Mouse (Mus musculus) thymus, postnatal 10 days (tissue): ENCODE results near the gene Cox14.
"Not testable (repeated sequence)": the region's sequence is repeated elsewhere in the genome, so short reads cannot be mapped to it uniquely, and the experiment has no call there.

ENCODE experiments used
- DNase-seq, 2 experiments: peaks; one replicate each; pipeline ENCODE4 v3.0.0; 2021; ENCODE audit warnings: low spot score in 2 of 2

Gene Cox14

DNA sequence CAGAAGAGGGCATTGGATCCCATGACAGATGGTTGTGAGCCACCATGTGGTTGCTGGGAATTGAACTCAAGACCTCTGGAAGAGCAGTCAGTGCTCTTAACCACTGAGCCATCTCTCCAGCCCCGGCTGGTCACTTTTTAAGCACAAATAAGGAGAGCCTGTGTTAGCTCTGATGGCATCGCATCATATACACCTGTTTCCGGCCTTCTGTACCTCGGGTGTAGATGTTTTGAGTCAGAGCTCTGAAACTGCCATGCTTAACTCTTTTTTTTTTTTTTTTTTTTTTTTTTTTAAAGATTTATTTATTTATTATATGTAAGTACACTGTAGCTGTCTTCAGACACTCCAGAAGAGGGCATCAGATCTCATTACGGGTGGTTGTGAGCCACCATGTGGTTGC lies 1.6 kb downstream of the Cox14 start:
- not testable (repeated sequence) for DNase-seq

DNA sequence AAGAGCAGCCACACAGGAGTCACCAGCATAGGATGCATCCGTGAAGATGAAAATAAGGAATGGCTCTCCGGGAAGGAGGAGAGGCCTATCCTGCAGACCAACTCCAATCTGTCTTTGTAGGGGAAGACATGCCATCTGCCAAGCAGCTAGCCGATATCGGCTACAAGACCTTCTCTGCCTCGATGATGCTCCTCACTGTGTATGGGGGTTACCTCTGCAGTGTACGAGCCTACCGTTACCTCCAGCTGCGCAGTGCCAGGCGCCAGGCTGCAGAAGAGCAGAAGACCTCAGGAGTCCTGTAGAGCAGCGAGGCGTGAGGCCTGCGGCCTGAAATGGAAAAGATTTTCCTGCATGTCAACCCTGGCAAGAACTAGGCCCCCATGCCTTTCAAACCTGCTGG lies 2.1 kb downstream of the Cox14 start:
- DNase-seq, result no peak

- DNase-seq, result no peak
These were observed 2.8 kb downstream of the Cox14 start for GRCm38 (mm10) chr15:99728211-99728610.

DNA sequence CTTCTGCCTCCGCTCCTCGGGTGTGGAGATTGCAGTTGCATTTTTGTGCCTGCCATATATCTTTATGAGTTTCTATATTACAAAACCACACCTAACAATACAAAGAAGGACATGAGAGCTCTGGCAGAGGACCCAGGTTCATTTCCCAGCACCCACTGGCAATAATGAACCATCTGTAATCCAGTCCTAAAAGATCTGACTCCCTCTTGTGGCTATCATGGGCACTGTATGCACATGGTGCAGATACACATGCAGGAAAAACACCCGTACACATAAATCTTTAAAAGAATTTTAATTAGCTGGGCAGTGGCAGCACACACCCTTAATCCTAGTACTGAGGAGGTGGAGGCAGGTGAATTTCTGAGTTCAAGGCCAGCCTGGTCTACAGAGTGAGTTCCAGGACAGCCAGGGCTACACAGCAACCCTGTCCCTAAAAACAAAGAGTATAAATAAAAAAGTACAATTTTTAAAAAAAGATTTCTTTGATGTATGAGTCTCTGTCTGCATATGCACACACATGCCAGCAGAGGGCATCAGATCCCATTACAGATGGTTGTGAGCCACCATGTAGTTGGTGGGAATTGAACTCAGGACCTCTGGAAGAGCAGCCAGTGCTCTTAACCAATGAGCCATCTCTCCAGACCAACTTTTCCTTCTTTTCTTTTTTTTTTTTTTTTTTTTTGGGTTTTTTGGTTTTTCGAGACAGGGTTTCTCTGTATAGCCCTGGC lies 3.8 kb downstream of the Cox14 start:
- DNase-seq, result no peak

DNA sequence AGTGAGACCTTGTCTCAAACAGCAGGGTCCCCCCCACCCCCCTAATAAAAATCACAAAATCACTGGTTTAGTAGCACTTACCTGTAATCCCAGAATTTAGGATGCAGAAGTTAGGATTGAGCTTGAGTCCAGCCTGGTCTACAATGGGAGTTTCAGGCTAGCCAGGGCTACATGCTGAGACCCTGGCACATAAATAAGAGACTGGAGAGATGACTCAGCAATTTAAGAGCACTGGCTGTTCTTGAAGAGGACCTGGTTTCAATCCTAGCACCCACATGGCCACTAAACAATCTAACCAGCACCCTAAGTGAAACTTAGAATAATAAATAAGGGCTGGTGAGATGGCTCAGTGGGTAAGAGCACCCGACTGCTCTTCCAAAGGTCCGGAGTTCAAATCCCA lies 5.7 kb downstream of the Cox14 start:
- no peak for DNase-seq

- DNase-seq, result no peak
These were observed 6.3 kb downstream of the Cox14 start for GRCm38 (mm10) chr15:99731678-99732077.

GRCm38 (mm10) chr15:99733186-99733585 lies 7.8 kb downstream of the Cox14 start:
- no peak for DNase-seq

DNA sequence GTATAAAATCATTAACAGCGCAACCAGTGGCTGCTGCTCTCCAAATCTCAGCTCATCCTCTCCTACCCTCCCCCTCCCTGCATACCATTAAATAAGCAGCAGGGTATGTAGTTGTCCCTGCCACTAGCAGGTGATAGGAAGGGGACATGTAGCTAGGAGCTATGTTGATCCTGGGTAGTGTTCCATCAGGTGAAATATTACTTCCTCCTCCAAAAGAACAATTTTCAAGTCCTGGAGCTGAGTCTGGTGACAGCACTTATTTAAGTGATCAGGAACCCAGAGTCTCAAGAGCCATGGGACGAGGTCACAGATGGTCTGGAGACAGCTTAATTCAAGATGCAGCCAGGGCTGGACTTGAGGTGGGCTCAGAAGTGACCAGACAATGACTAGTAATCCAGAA lies 10.2 kb downstream of the Cox14 start:
- DNase-seq, result peak; percentile 100

- no peak for DNase-seq
These were observed 11.3 kb downstream of the Cox14 start for GRCm38 (mm10) chr15:99736675-99737074.

DNA sequence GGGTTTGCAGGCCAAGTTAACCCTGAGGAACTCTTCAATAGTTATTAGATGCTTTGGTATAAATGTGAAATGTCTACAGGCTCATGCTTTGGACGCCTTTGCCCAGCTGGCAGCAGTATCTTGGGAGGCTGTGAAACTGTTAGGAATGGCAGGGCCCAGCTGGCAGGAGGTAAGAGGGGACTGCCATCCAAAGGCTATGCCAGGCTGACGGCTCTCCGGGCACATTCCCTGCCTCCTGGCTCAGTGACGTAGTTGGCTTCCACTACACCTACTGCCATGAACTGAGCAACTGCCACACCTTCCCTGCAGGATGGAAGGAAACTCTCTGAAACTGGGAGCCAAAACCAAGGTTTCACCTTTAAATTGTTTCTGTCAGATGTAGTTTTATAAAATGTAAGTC lies 14.8 kb downstream of the Cox14 start:
- DNase-seq, result no peak

- DNase-seq, result no peak
These were observed 28.8 kb downstream of the Cox14 start for GRCm38 (mm10) chr15:99754204-99754603.

DNA sequence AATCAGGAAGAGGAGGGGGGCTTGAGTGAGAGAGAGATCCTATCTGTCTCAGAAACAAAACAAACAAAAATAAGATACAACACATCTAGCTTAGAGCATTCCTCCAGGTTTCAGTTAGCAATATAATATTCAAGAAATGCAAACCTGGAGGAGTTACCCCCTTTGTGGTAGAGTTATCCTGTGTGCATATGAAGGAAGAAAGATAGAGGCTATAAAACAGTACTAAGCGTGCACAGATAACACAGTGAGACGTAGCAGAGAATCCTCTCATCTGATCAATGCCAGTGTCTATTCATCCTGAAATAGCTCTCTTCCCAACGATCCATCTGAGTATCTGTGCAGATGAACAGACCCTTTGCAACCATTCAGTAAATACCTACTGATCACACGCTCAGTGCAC lies 42.0 kb downstream of the Cox14 start:
- no peak for DNase-seq

- no peak for DNase-seq
These were observed 43.3 kb downstream of the Cox14 start for GRCm38 (mm10) chr15:99768761-99769160.

GRCm38 (mm10) chr15:99771004-99771500 lies 45.6 kb downstream of the Cox14 start:
- DNase-seq, result no peak

GRCm38 (mm10) chr15:99771601-99772276 lies 46.3 kb downstream of the Cox14 start:
- DNase-seq, result peak in 1 of 2 experiments; percentile 61

DNA sequence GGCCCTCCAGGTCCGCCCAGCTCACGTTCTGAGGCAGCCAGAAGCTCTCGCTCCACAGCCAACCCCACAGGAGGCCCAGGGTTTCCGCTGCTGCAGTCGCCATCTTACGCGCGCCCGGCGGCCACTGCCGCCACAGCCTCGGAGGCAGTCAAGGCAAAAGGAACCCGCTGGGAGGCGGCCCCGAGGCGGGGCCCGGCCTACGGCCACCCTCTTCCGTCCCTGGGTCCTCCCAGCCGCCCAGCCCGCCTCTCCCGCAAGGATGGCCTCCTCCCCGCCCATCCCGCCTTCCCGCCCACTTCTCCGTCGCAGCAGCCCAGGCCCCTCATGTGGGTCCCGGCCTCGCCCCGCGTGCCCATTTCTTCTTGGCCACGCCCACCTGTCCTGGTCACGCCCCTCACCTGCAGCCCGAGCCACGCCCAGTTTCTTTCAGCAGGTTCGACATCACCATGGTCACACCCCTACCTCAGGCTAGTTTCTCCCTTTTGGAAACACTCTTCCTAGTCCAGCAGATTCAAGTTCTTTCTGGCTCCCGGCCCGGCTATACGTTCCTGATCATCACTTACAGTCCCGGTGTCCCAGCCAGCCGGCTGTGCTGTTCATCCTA lies 47.0 kb downstream of the Cox14 start:
- peak; percentile 80 to 84 for DNase-seq

- not testable (repeated sequence) for DNase-seq
These were observed 47.3 kb downstream of the Cox14 start, which contains the start of gene Cers5 for GRCm38 (mm10) chr15:99772881-99772924. TSS of gene Cers5 (minus strand) at chr15:99772885.

GRCm38 (mm10) chr15:99772925-99773324 lies 47.5 kb downstream of the Cox14 start:
- no peak for DNase-seq
